Mouse (Mus musculus) kidney, embryonic 14.5 days (tissue): ENCODE measurements at regions not wholly inside any gene's neighbourhood (a gene's known extent, or its start where the extent isn't known, plus 50 kb on each side); places are given as distances from the start of the nearest gene placed in this dataset.

Experiments
- ATAC-seq: fragments of 200-750 bp; cut with Nextera tagmentation; 2 replicates; pipeline ENCODE4 v1.8.0; 2017; ENCODE audit warnings: moderate number of reproducible peaks, mild to moderate bottlenecking, moderate TSS enrichment, moderate library complexity; ENCODE audit not compliant: low FRiP score, low TSS enrichment
- H3K27ac ChIP-seq: fragments of 300-500 bp; sonication (generic); 2 replicates; pipeline ENCODE4 v1.5.1; 2014; ENCODE audit warnings: low read depth, mild to moderate bottlenecking, low read length, moderate library complexity, mixed read lengths
- H3K27me3 ChIP-seq: fragments of 300-500 bp; sonication (generic); 2 replicates; pipeline ENCODE4 v1.6.1; 2014; ENCODE audit warnings: mild to moderate bottlenecking, low read length; ENCODE audit not compliant: control insufficient read depth, insufficient read depth
- H3K36me3 ChIP-seq: fragments of 300-500 bp; sonication (generic); 2 replicates; pipeline ENCODE4 v1.6.1; 2014; ENCODE audit warnings: low read length, mixed read lengths; ENCODE audit not compliant: control insufficient read depth, insufficient read depth
- H3K4me1 ChIP-seq: fragments of 300-500 bp; sonication (generic); 2 replicates; pipeline ENCODE4 v1.6.1; 2014; ENCODE audit warnings: low read length, mixed read lengths; ENCODE audit not compliant: control insufficient read depth, insufficient read depth
- H3K4me2 ChIP-seq: fragments of 300-500 bp; sonication (generic); replicated peaks from 2 replicates; pipeline ENCODE4 v1.6.1; 2014; ENCODE audit warnings: low read depth, mild to moderate bottlenecking, low read length
- H3K4me3 ChIP-seq: fragments of 300-500 bp; sonication (generic); 2 replicates; pipeline ENCODE4 v1.5.1; 2014; ENCODE audit warnings: mild to moderate bottlenecking, low read length
- H3K9ac ChIP-seq: fragments of 300-500 bp; sonication (generic); 2 replicates; pipeline ENCODE4 v1.6.1; 2014; ENCODE audit warnings: low read depth, mild to moderate bottlenecking, low read length, moderate library complexity
- H3K9me3 ChIP-seq: fragments of 300-500 bp; sonication (generic); 2 replicates; pipeline ENCODE4 v1.6.1; 2016; ENCODE audit warnings: low read length; ENCODE audit not compliant: control insufficient read depth
- WGBS: fragments of 180-500 bp; shearing (Covaris S2); extraction: QIAGEN DNeasy Blood & Tissue Kit; methylation state at CpG from one replicate; pipeline ENCODE4 v1.1.7; 2014; 5-methylcytosine and 5-hydroxymethylcytosine counted together

DNA sequence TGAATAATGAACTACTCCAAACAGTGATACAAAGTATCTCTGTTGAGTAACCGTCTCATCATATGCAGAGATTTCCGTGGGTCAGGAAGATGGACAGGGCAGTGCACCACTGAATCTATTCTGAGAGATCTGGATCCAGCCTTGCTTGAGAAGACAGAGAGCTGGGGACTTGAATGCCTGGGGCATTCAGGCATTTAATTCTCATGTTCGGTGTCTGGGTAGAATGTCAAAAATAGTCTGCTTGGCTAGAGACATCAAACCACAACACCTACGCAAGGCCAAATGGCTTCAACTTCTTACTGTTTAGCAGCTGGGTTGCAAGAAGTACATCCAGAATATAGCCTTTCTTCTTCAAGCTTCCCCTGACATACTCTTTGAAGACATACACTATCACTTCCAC lies 194.1 kb upstream of the Tbx18 start:
- ATAC-seq, result no peak
- no peak overlapping the region for H3K4me3 ChIP-seq
- no peaks in the 10 kb centered on the region for H3K36me3 ChIP-seq
- H3K4me1 ChIP-seq, result no peaks in the 10 kb centered on the region
- H3K27ac ChIP-seq, result no peak overlapping the region
- H3K9ac ChIP-seq, result no peak overlapping the region
- H3K4me2 ChIP-seq, result no peak overlapping the region
- no peaks in the 10 kb centered on the region for H3K27me3 ChIP-seq
- 83% methylated on average over 4 of the region's 4 CpGs for WGBS
- no peaks in the 10 kb centered on the region for H3K9me3 ChIP-seq

- H3K27me3 ChIP-seq, result no peaks in the 10 kb centered on the region
- H3K27ac ChIP-seq, result no peak overlapping the region
- no peak overlapping the region for H3K4me2 ChIP-seq
- WGBS, result 74% methylated on average over 5 of the region's 5 CpGs
- H3K4me3 ChIP-seq, result no peak overlapping the region
- H3K9me3 ChIP-seq, result no peaks in the 10 kb centered on the region
- no peak overlapping the region for H3K9ac ChIP-seq
- H3K4me1 ChIP-seq, result no peaks in the 10 kb centered on the region
- H3K36me3 ChIP-seq, result no peaks in the 10 kb centered on the region
- no peak for ATAC-seq
These were observed 202.2 kb upstream of the Tbx18 start for GRCm38 (mm10) chr9:87933230-87933629.

DNA sequence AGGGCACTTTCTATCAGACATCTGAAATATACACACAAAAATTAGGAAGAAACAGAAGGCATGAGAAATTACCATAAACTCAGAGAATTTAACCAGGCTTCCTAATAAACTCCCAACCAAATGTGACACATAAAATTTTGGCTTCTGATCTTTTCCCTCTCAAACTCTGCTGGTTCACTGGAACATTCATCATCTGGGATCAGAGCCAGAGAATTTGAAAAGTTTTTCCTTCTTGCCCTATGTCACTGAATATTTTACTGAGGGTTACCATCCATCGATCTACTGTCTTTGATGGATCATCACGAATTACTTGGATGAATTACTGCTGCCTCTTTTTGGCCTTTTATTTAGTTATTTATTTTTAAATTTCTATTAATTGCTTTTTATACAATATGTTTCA lies 221.4 kb upstream of the Tbx18 start:
- H3K27me3 ChIP-seq, result no peaks in the 10 kb centered on the region
- no peak for ATAC-seq
- WGBS, result 85% methylated on average over 2 of the region's 2 CpGs
- no peak overlapping the region for H3K9ac ChIP-seq
- no peaks in the 10 kb centered on the region for H3K4me1 ChIP-seq
- no peaks in the 10 kb centered on the region for H3K36me3 ChIP-seq
- H3K27ac ChIP-seq, result no peak overlapping the region
- H3K4me2 ChIP-seq, result no peak overlapping the region
- no peak overlapping the region for H3K4me3 ChIP-seq
- H3K9me3 ChIP-seq, result no peaks in the 10 kb centered on the region

DNA sequence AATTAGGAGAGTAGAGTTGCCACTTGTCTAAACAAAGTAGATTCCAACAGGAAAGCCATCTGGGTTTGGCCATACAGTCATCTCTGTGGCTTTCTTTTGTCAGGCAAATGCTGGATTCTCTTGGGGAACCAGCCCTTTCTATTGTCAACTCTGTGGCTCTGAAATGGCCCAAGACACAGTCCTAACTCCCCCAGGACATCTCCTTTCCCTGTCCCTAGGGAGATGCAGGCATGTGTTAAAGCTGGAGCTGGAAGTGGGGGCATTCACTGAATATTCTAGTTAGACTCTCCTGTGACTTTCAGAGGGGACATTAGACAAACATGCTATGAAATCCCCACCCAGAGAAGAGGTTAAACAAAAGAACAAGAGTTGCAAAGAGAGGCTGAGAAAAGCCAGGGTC lies 223.9 kb upstream of the Tbx18 start:
- H3K4me1 ChIP-seq, result no peaks in the 10 kb centered on the region
- no peak overlapping the region for H3K27ac ChIP-seq
- H3K36me3 ChIP-seq, result no peaks in the 10 kb centered on the region
- H3K9ac ChIP-seq, result no peak overlapping the region
- H3K27me3 ChIP-seq, result no peaks in the 10 kb centered on the region
- ATAC-seq, result no peak
- no peaks in the 10 kb centered on the region for H3K9me3 ChIP-seq
- no peak overlapping the region for H3K4me3 ChIP-seq
- no peak overlapping the region for H3K4me2 ChIP-seq

- 88% methylated on average over 4 of the region's 4 CpGs for WGBS
- no peak for ATAC-seq
- no peak overlapping the region for H3K4me3 ChIP-seq
- H3K9me3 ChIP-seq, result no peaks in the 10 kb centered on the region
- no peaks in the 10 kb centered on the region for H3K36me3 ChIP-seq
- no peak overlapping the region for H3K4me2 ChIP-seq
- no peak overlapping the region for H3K9ac ChIP-seq
- no peak overlapping the region for H3K27ac ChIP-seq
- no peaks in the 10 kb centered on the region for H3K27me3 ChIP-seq
- H3K4me1 ChIP-seq, result peaks cover 3% of the 10 kb centered on the region; the same call in 1 of the 2 replicates
These were observed 230.7 kb upstream of the Tbx18 start for GRCm38 (mm10) chr9:87961796-87962195.

DNA sequence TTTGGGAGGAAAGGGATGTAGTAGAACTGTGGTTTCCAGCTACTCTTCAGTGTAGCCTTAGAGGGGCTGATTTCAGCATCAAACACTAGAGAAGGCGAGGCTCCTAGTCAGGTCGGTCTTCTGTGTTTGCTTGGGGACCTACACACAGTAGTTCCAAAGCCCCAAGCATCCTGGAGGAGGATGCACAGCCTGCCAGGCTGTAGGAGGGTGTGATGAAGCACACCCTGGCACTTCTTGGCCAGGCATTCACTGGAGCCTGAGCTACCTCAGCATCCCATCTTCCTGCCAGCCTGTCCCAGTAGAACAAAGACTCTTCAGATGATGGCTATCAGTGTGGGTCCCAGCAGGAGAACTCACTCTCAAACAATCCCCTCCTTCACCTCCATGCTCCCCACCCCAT lies 233.4 kb upstream of the Tbx18 start:
- H3K36me3 ChIP-seq, result no peaks in the 10 kb centered on the region
- H3K9me3 ChIP-seq, result no peaks in the 10 kb centered on the region
- no peaks in the 10 kb centered on the region for H3K27me3 ChIP-seq
- no peak overlapping the region for H3K4me3 ChIP-seq
- H3K4me1 ChIP-seq, result peaks cover 3% of the 10 kb centered on the region; the same call in 1 of the 2 replicates
- WGBS, result 73% methylated on average over 2 of the region's 2 CpGs
- H3K4me2 ChIP-seq, result no peak overlapping the region
- ATAC-seq, result no peak
- H3K27ac ChIP-seq, result no peak overlapping the region
- H3K9ac ChIP-seq, result no peak overlapping the region

- no peaks in the 10 kb centered on the region for H3K27me3 ChIP-seq
- H3K4me2 ChIP-seq, result no peak overlapping the region
- peaks cover 3% of the 10 kb centered on the region; the same call in 1 of the 2 replicates for H3K4me1 ChIP-seq
- H3K36me3 ChIP-seq, result no peaks in the 10 kb centered on the region
- no peaks in the 10 kb centered on the region for H3K9me3 ChIP-seq
- ATAC-seq, result 0 out of 2 replicates have a peak, but pooled peaks have one; percentile 20
- whole genome bisulfite sequencing, result 62% methylated on average over 3 of the region's 3 CpGs
- no peak overlapping the region for H3K9ac ChIP-seq
- no peak overlapping the region for H3K4me3 ChIP-seq
- no peak overlapping the region for H3K27ac ChIP-seq
These were observed 234.2 kb upstream of the Tbx18 start for GRCm38 (mm10) chr9:87965103-87965780.

- Histone ChIP-seq H3K9ac (no peak overlapping the region), H3K27ac (no peak overlapping the region), H3K4me1 (peaks cover 3% of the 10 kb centered on the region; the same call in 1 of the 2 replicates), H3K9me3 (no peaks in the 10 kb centered on the region), H3K4me2 (no peak overlapping the region), H3K4me3 (no peak overlapping the region), H3K27me3 (no peaks in the 10 kb centered on the region), H3K36me3 (no peaks in the 10 kb centered on the region)
- no peak for ATAC-seq
- WGBS, result 60% methylated on average over 5 of the region's 5 CpGs
These were observed 237.4 kb upstream of the Tbx18 start for GRCm38 (mm10) chr9:87968190-87969082.

DNA sequence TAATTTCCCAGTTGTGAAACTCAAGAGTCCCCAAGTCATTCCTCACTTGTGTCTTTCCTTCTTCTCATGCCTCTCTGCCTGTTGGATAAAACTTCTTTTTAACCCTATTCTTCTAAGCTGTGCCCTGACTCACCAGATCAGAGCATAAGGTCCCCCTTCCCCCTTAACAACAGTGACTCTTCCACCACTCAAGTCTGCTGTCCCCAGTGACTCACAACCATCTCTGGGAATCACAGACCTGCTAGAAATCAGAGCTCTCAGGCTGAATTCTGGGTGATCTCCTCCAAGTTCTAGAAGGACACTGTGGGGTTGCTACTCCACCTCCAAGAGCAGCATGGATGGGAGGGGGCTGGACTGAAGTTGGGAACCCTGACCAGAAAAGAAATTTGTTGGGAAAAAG lies 239.5 kb upstream of the Tbx18 start:
- no peak overlapping the region for H3K4me3 ChIP-seq
- H3K27me3 ChIP-seq, result no peaks in the 10 kb centered on the region
- H3K4me2 ChIP-seq, result no peak overlapping the region
- ATAC-seq, result no peak
- no peaks in the 10 kb centered on the region for H3K4me1 ChIP-seq
- no peaks in the 10 kb centered on the region for H3K36me3 ChIP-seq
- H3K9ac ChIP-seq, result no peak overlapping the region
- H3K9me3 ChIP-seq, result no peaks in the 10 kb centered on the region
- no peak overlapping the region for H3K27ac ChIP-seq
